Mouse (Mus musculus) c-Kit-positive CD71-positive TER-119-negative erythroid progenitor cells, embryonic 14.5 days (primary cell): Measurements from ENCODE around the gene Fbxw21.
"Not testable (repeated sequence)": the region's sequence is repeated elsewhere in the genome, so short reads cannot be mapped to it uniquely, and the experiment has no call there.

Experiments
- DNase-seq: peaks from one replicate; pipeline ENCODE4 v3.0.0-alpha.2; 2013; ENCODE audit warnings: low read depth

Fbxw21 gene

GRCm38 (mm10) chr9:109161941-109162340, at the start of gene Fbxw21:
Gene Fbxw21 (minus strand): TSS chr9:109162041.
- no peak for DNase-seq

DNA sequence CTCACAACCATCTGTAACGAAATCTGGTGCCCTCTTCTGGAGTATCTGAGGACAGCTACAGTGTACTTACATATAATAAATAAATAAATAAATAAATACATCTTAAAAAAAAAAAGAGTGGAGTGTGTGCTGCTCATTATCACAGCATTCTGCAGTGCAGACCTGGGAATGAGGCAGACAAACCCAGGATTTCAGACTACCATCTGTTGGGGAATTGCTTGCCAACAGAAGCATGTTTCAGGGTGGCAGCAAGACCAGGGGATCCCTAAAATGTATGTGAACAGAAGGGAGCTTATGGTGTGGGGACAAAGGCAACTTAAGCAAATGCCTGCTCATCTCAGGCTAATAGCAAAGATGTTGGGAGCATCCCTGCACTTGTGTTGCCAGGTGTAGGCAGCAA, 39.5 kb upstream of the Fbxw21 start:
- not testable (repeated sequence) for DNase-seq

GRCm38 (mm10) chr9:109200349-109200748, 38.5 kb upstream of the Fbxw21 start:
- DNase-seq = no peak

DNA sequence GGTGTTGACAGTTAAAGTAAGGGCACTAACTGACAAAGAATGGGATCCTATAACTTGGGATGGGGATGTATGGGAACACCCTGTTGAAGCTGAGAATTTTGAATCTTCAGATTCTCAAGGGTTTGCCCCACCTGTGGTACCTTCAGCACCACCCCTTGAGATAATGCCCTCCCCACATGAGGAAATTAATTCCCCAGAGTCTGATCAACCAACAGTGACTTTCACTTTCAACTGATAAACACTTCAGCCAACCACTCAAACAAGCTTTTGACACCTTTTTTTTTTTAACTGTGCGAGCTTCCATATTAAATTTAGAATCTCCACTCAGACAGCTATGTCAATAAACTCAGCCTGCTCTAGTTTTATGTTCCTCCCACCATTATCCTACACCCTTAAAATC, 37.5 kb upstream of the Fbxw21 start:
- DNase-seq = no peak

DNA sequence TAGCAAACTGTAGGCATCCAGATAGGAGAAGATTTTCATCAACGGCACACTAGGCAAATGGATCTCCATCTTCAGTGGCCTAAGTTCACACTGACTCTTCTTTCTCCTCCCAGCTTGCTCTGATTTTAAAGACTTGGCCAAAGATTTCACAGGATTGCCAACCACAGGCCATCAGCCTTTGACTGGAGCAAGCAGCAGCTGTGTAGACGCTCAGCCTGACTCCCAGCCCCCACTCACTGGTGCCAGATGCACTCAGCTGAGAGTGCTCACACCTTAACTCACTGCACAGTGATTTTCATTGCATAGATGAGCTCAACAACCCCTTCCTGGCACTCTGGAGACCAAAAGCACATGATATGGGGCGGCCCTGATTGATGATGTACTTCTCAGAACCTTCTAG, 34.0 kb upstream of the Fbxw21 start, which contains the start of gene Fbxw13:
Gene Fbxw13 (minus strand): TSS at position 101 of the 400 bp plus-strand sequence.
- DNase-seq = not testable (repeated sequence)

DNA sequence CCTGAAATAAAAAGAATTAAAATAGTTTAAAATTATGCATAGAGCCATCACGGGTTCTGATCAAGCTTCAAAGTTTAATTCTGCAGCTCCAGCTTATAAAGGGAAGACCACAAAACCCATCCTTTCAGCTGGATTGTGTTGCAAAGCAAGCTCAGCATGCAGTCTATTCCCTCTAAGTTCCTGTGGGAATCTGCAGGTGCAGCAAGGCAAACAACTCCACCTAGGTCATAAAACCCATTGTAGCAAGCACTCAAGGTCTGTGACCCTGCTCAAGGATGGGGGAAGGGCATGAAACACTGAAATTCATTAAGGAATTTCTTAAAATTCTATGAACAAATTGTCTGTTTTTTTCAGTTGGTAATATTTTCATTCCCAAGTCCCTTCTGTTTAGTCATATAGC, 15.4 kb upstream of the Fbxw21 start:
- no peak for DNase-seq

DNA sequence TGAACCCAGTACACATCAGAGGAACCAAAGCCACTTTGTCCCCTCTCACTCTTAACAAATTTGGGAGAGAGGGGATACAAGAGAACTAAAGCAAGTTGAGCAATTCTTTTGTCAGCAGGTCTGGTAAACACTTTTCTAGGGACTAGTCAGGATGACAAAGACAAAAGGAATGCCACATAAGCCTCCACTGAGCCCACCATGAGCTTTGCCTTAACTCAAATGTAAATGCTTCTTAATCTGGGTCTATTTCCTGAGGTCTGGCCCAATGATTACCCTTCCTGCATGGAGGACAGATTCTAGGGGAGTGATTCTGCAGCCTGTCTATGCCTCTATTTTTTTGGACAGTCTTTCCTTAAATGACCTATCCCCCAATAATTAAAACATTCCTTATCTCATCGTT, 14.5 kb upstream of the Fbxw21 start:
- no peak for DNase-seq

DNA sequence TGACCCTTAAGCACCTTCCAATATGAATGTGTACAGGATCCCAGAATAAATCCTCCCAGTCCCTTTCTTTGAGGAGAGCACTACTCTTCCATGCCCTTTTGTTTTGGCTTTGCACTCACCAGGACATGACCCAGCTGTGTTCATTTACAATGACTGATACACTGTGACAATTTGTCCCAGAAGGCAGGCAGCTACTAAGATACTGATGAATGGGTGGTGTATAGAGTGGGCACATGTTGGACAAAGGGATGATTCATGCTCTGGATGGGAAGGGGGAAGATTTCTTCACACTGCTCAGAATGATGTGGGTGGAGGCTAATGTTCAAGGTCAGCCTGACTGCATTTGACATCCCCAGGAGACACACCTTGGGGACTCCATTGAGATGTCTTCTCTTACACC, 5.5 kb upstream of the Fbxw21 start:
- no peak for DNase-seq

DNA sequence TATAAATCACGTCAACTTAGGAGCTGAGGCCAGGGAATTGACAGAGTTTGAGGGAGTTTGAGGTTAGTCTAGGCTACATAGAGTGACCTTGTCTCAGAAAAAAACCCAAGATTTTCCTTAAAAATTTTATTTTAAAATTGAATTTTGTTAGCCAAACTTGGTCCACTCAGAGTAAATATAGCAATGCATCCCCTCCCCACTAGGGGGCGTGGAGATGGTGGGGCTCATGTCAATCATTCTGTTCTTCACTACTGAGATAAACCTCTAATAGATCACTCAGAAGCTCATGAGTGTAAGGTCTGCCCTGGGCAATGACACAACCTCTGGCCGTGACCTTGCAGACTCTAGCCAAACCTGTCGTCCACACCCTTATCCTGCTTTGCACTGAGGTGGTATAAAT, 21.4 kb downstream of the Fbxw21 start:
- DNase-seq = not testable (repeated sequence)

DNA sequence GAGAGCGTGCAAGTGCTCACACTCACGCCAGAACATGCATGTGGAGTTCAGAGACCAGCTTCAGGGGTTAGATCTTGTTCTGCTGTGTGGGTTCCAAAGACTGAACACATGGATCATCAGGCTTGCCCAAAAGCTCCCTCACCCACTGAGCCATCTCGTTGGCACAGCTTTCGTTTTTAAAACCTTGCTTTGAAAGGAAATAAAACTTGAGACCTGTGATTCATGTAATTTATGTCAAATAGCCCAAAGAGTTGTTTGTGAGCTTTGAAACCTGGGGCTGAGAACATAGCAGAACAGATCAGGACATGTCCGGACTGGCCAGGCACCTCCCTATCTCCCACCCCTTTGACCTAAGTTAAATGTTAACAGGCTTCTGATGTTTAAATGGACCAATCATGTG, 31.8 kb downstream of the Fbxw21 start:
- no peak for DNase-seq

DNA sequence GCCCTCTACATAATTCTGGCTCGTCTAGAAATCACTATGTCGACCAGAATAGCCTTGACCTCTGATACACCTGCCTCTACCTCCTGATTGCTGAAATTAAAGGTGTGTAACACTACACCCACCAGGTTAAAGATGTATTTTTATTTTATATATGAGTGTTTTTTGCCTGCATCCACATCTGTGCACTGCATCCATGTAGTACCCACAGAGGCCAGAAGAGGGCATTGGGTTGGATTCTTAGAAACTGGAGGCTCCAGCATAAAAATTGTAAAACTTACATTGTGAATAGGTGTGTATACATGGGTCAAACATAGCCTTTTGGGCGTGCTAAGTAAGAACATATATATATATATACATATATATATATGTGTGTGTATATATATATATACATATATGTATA, 33.6 kb downstream of the Fbxw21 start:
- DNase-seq = no peak

GRCm38 (mm10) chr9:109127076-109127475, 34.8 kb downstream of the Fbxw21 start:
- DNase-seq = no peak

DNA sequence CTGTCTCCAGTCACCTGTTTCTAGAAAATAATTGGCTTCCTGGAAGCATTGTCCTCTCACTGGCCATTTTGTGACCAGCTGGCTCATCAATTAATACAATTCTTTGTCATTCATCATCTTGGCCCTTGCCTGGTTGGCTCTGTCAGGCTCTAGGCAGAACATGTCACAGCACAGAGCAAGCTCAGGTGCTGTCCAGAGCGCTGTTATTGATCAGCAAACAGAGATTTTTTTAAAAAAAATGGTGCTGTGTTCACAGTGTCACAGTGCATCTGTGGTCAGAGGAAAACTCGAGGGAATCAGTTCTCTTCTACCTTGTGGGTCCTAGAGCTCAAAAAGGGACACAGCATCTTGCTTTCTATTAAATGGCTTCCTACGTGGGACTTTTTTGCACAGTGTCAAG, 36.4 kb downstream of the Fbxw21 start:
- DNase-seq = no peak

DNA sequence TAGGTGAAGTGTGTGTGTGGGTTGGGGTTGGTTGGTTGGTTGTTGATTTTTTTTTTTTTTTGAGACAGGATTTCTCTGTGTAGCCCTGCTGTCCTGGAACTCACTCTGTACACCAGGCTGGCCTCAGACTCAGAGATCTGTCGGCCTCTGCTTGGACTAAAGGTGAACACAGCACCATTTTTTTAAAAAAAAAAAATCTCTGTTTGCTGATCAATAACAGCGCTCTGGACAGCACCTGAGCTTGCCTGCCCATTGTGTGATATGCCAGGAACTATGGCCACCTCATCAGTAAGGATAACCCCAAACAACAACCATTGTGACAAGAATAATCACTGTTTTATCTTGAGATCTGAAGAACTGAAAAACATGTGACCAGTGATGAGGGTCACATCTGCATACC, 36.8 kb downstream of the Fbxw21 start:
- DNase-seq = no peak

GRCm38 (mm10) chr9:109124164-109124563, 37.7 kb downstream of the Fbxw21 start:
- no peak for DNase-seq

- DNase-seq = no peak
Observed at GRCm38 (mm10) chr9:109123266-109123665, 38.6 kb downstream of the Fbxw21 start.

DNA sequence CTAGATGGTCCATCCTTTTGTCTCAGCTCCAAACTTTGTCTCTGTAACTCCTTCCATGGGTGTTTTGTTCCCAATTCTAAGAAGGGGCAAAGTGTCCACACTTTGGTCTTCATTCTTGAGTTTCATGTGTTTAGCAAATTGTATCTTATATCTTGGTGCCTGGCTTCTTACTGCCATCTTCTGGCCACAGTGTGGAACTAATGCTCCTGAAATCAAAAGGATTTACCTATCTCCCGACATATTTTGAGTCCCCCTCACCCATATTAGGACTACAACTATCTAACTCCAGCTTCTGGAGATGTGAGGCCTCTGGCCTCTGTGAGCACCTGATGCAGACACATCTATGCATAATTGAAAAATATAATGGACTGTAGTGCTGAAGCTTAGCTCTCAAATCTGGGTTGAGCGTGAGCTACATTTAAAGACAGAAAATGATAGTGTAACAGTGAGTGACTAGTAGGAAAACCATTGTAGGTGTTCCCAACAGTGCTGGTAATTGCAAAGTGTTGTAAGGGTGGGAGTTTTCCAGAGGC, 39.2 kb downstream of the Fbxw21 start:
- peak; percentile 16 for DNase-seq

DNA sequence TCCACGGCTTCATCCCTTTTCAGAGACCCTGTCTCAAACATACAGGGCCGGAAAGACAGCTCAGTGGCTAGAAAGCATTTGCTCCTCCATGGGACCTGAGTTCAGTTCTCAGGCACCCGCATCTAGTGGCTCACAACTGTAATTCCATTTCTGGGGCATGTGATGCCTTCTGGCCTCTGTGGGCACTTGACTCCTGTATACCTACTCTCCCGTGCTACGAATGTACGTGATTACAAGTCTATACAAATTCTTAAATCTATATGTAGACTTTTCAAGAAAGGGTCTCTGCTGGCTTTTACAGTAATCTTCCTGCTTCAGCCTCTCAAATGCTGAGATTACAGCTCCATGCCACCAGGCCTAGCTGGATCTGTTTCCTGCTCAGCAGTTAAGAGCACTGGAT, 40.9 kb downstream of the Fbxw21 start:
- no peak for DNase-seq

DNA sequence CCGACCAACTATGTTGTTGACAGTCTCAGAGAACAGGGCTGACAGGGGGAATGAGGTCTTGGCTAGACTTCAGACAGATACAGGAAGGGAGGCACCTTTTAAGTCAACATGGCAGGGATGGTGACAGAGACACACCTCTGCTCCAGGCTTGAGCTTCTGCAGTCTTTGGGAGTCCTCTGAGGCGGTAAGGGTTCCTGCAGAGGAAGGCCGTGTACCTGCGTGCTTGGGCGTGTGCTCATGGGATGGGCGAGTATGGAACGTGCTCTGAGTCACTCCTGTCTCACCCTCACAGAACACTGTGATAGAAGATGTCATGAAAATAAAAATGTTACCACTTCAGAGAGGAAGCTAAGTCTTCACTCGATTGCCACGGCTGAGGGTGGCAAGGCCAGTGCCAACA, 42.3 kb downstream of the Fbxw21 start:
- DNase-seq = no peak

DNA sequence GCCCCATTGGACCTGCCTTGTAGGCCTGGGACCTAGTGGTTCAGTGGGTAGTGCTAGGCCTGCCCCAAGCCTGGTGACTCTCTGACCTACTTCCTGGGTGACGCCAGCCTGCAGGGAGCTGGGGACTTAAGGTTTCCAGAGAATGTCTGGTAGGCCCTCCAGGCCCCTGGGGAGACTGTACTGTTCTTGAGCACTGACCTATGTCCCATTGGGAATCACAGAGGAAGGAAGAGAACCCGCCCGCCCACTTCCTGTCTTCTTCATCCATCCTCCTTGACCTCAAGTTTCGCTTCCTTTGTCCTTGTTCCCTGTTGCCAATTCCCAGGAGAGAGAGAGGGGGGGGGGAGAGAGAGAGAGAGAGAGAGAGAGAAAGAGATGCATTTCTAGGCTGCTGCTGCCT, 43.7 kb downstream of the Fbxw21 start:
- no peak for DNase-seq

- DNase-seq = no peak
Observed at GRCm38 (mm10) chr9:109116205-109116604, 45.6 kb downstream of the Fbxw21 start.

DNA sequence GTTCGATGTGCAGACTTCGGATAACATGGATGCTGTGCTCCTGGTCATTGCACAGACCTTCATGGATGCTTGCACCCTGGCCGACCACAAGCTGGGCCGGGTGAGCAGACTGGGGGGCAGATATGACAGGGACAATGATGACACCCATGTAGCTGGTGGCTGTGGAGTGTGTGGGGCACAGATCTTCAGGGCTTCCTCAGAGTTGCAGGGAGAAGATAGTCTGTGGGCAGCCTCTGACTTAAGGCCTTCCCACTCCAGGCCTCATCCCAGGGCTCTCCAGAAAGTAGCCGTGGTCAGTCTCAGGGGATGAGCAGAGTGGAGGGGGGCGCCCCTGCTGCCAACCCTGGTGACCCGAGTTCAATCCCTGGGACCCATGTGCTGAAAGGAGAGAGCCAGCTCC, 47.0 kb downstream of the Fbxw21 start:
- no peak for DNase-seq

DNA sequence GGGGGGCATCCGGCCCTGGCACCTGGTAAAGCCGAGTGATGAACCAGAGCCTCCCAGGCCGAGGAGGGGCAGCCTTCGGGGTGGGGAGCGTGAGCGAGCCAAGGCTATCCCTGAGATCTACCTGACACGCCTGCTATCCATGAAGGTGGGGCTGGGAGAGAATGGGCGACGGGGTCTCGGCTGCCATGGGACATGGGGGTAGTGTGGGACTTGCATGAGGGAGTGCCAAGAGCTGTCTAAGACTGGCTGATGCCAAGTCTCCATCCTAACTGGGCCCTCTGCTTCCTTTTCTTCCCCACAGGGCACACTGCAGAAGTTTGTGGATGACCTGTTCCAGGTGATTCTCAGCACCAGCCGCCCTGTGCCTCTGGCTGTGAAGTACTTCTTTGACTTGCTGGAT, 47.6 kb downstream of the Fbxw21 start:
- no peak for DNase-seq

DNA sequence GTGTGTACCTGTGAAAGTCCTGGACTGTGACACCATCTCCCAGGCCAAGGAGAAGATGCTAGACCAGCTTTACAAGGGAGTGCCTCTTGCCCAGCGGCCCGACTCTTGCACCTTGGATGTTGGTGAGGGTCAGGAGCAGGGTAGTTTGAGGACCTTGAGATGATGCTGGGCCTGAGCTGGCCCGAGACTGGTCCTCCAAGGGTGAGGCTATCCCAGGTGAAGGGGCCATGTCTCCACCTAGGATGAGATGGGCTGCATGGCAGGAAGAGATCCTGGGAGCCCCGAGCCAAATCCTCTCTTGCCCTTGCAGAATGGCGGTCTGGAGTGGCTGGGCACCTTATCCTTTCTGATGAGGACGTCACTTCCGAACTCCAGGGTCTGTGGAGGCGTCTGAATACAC, 48.5 kb downstream of the Fbxw21 start:
- no peak for DNase-seq

GRCm38 (mm10) chr9:109111591-109111990, 50.2 kb downstream of the Fbxw21 start:
- no peak for DNase-seq
